8 mouse cellular contexts compared by ENCODE assay signal in genomic region chr6:135400306-135400705, GRCm38 (mm10). TPM values are rescaled to one million over a fixed set of nuclear protein-coding genes. Genes with fewer than 3 reads are reported as not detected.
DNase-seq lines count a peak whose midpoint lies in the region; ATAC-seq and TF ChIP-seq lines count a peak whose summit lies in the region.

No protein-coding gene starts in this region.

- no peak overlapping the region for H3K27ac ChIP-seq in forebrain, embryonic 11.5 days (ENCODE audit: low read depth, low read length)
- H3K27ac ChIP-seq in forebrain, embryonic 12.5 days, result no peak overlapping the region
- no peak overlapping the region for H3K27ac ChIP-seq in ES-E14 (ENCODE audit: insufficient read depth, low read depth, low read length, poor library complexity, severe bottlenecking)
- H3K27ac ChIP-seq in lung, postnatal 0 days (ENCODE audit: low read length), result no peak overlapping the region

- H3K4me1 ChIP-seq in forebrain, embryonic 11.5 days (replicated peaks; ENCODE audit: control insufficient read depth, insufficient read depth, low read length), result no peaks in the 10 kb centered on the region
- no peaks in the 10 kb centered on the region for H3K4me1 ChIP-seq in forebrain, embryonic 12.5 days
- H3K4me1 ChIP-seq in ES-E14 (ENCODE audit: control insufficient read depth in 2 of 2, insufficient read depth in 2 of 2, low read length in 2 of 2, poor library complexity in 1 of 2), result no peaks in the 10 kb centered on the region
- 0 out of 2 replicates have a peak, but pooled peaks cover 4% of the 10 kb centered on the region for H3K4me1 ChIP-seq in lung, postnatal 0 days (ENCODE audit: insufficient read depth, low read depth, low read length)

- in situ Hi-C loops in ES-E14 (cut with MboI; ENCODE audit: low sequenced_read_pairs in 2 of 2, unreplicated experiment in 2 of 2), result loop anchor here (10.0 kb wide), 1 partner anchor 306 kb away; no protein-coding TSS in a partner anchor

- no peaks in the 10 kb centered on the region for H3K9me3 ChIP-seq in forebrain, embryonic 11.5 days (ENCODE audit: control insufficient read depth, low read length)
- no peaks in the 10 kb centered on the region for H3K9me3 ChIP-seq in forebrain, embryonic 12.5 days
- H3K9me3 ChIP-seq in ES-E14 (ENCODE audit: control insufficient read depth, insufficient read depth, low read depth, low read length), result no peaks in the 10 kb centered on the region
- no peaks in the 10 kb centered on the region for H3K9me3 ChIP-seq in lung, postnatal 0 days (ENCODE audit: low read length)

- H3K9ac ChIP-seq in forebrain, embryonic 11.5 days (ENCODE audit: low read length), result no peak overlapping the region
- H3K9ac ChIP-seq in forebrain, embryonic 12.5 days, result no peak overlapping the region
- no peak overlapping the region for H3K9ac ChIP-seq in ES-E14 (ENCODE audit: insufficient read depth, low read depth, low read length, poor library complexity, severe bottlenecking)
- H3K9ac ChIP-seq in lung, postnatal 0 days (replicated peaks; ENCODE audit: low read depth), result no peak overlapping the region

- no peaks in the 10 kb centered on the region for H3K27me3 ChIP-seq in forebrain, embryonic 11.5 days (ENCODE audit: control insufficient read depth, insufficient read depth, low read length)
- H3K27me3 ChIP-seq in forebrain, embryonic 12.5 days, result no peaks in the 10 kb centered on the region
- H3K27me3 ChIP-seq in lung, postnatal 0 days (replicated peaks; ENCODE audit: insufficient read depth, low read length), result no peaks in the 10 kb centered on the region

- H3K36me3 ChIP-seq in forebrain, embryonic 11.5 days (ENCODE audit: control insufficient read depth, insufficient read depth, low read length), result no peaks in the 10 kb centered on the region
- no peaks in the 10 kb centered on the region for H3K36me3 ChIP-seq in forebrain, embryonic 12.5 days (replicated peaks)
- H3K36me3 ChIP-seq in ES-E14 (ENCODE audit: control insufficient read depth, insufficient read depth, low read length, poor library complexity, severe bottlenecking), result no peaks in the 10 kb centered on the region
- H3K36me3 ChIP-seq in lung, postnatal 0 days (ENCODE audit: insufficient read depth, low read length), result no peaks in the 10 kb centered on the region

- no peak overlapping the region for H3K4me2 ChIP-seq in forebrain, embryonic 11.5 days (ENCODE audit: low read depth, low read length, severe bottlenecking)
- no peak overlapping the region for H3K4me2 ChIP-seq in forebrain, embryonic 12.5 days
- H3K4me2 ChIP-seq in lung, postnatal 0 days (replicated peaks; ENCODE audit: low read depth, low read length), result no peak overlapping the region

- TF ChIP-seq CTCF in lung, postnatal 0 days (IDR thresholded peaks at IDR 0.05), result peak; percentile 89

- H3K4me3 ChIP-seq in forebrain, embryonic 11.5 days (ENCODE audit: low read depth, low read length), result no peak overlapping the region
- no peak overlapping the region for H3K4me3 ChIP-seq in forebrain, embryonic 12.5 days (replicated peaks)
- H3K4me3 ChIP-seq in ES-E14 (ENCODE audit: insufficient read depth in 1 of 2, low read depth in 1 of 2, low read length in 2 of 2, poor library complexity in 1 of 2, severe bottlenecking in 1 of 2), result no peak overlapping the region
- no peak overlapping the region for H3K4me3 ChIP-seq in lung, postnatal 0 days (ENCODE audit: low read depth, low read length)

- DNase-seq in forebrain, embryonic 11.5 days (ENCODE audit: low spot score), result peak; percentile 77
- DNase-seq in ES-E14 (ENCODE audit: low read depth, low spot score), result peak; percentile 72
- DNase-seq in cerebellum, adult 9-10 months, result peak; percentile 28
- DNase-seq in gastrocnemius, postnatal 10 days, result peak; percentile 78
- peak; percentile 84 for DNase-seq in layer of hippocampus, adult 11-12 months (ENCODE audit: low spot score)
- peak; percentile 80 for DNase-seq in lung, postnatal 0 days (ENCODE audit: low spot score)
- DNase-seq in spleen, adult 12 weeks (ENCODE audit: low spot score), result peak; percentile 30

- no peak for TF ChIP-seq EP300 in lung, postnatal 0 days (IDR thresholded peaks at IDR 0.05)

- no peak for ATAC-seq in forebrain, embryonic 11.5 days (replicated peaks; ENCODE audit: low FRiP score)
- ATAC-seq in forebrain, embryonic 12.5 days (ENCODE audit: low FRiP score), result no peak
- ATAC-seq in lung, postnatal 0 days, result peak; percentile 50; the same call in 1 of the 2 replicates

- 48% methylated on average over 3 of the region's 3 CpGs for WGBS in forebrain, embryonic 11.5 days
- 42% methylated on average over 3 of the region's 3 CpGs for WGBS in forebrain, embryonic 12.5 days
- WGBS in lung, postnatal 0 days, result 26% methylated on average over 3 of the region's 3 CpGs

TF ChIP-seq in ES-E14, 5 proteins besides CTCF, POLR2A, EP300 and RAD21:
- TF ChIP-seq ZC3H11A (IDR thresholded peaks at IDR 0.05; ENCODE audit: borderline replicate concordance, low read depth, low read length), result peak; percentile 89
- TF ChIP-seq MAFK (IDR thresholded peaks at IDR 0.05; ENCODE audit: insufficient read depth, low read depth, low read length), result no peak
- TF ChIP-seq ZNF384 (IDR thresholded peaks at IDR 0.05; ENCODE audit: low read depth, low read length), result no peak
- TF ChIP-seq HCFC1 (IDR thresholded peaks at IDR 0.05; ENCODE audit: borderline replicate concordance, insufficient read depth, low read length), result no peak
- no peak for TF ChIP-seq CHD2 (IDR thresholded peaks at IDR 0.05; ENCODE audit: low read depth, low read length)

RNA-seq across cellular contexts. Expression of gene Emp1, which starts 38.0 kb away (rescaled TPM):
- polyA plus RNA-seq in forebrain, embryonic 11.5 days (2014; fragmentation: Nextera tagmentation; extraction: Ambion mirVana), result 2.4 and 3.2 TPM in 2 replicates
- polyA plus RNA-seq in forebrain, embryonic 12.5 days (2016; fragmentation: Nextera tagmentation; extraction: Ambion mirVana), result 6.7 and 7.9 TPM in 2 replicates
- 49.3 and 61.3 TPM in 2 replicates for total RNA-seq in ES-E14 (2012; rRNA removed)
- total RNA-seq in gastrocnemius, postnatal 10 days (2021), result 100 to 1,000 TPM; 145 to 163 TPM
- 127 and 136 TPM in 2 replicates for polyA plus RNA-seq in lung, postnatal 0 days (2015; fragmentation: Nextera tagmentation; extraction: Ambion mirVana)

Comparison
In these comparisons a context has a peak if more than half of its experiments do, and no peak if none do; other contexts are left out.
1. DNase-seq: peak in every context shown above with its lines; median percentile 84 in layer of hippocampus, adult 11-12 months; 80 in lung, postnatal 0 days; 78 in gastrocnemius, postnatal 10 days; 77 in forebrain, embryonic 11.5 days; 72 in ES-E14; 30 in spleen, adult 12 weeks; 28 in cerebellum, adult 9-10 months.
2. RNA of gene Emp1, which starts 38.0 kb away (polyA plus RNA-seq): 127 to 136 TPM in lung, postnatal 0 days; 6.7 to 7.9 TPM in forebrain, embryonic 12.5 days and 2.4 to 3.2 TPM in forebrain, embryonic 11.5 days; every median in the first group is over 10 times any median in the second.